Mouse (Mus musculus): ENCODE data around the gene Ppp2r3d.

DNA sequence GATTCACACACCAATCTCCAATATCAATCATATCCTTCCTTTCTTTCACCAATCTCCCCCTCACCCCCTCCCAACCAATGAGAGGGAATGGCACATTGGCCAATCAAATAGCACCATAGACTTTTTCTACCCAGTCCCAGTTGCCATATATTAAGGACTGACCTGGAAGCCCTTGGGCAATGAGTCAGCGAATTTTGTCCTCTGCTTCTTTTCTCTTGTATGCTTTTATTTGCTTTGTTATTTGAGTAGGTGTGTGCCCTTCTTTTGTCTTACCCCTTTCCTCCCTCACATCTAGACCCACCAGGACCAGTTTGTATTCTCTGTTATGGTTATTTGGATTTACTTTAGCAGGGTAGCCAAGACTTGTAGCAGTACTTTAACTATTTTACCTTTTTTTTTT, 68.1 kb downstream of the Ppp2r3d start:
- TF ChIP-seq MAFK (IDR thresholded peaks at IDR 0.05; ENCODE audit: borderline replicate concordance, low read depth, low read length) (no peak), JUND (IDR thresholded peaks at IDR 0.05; ENCODE audit: low read depth, low read length) (no peak), CTCF (IDR thresholded peaks at IDR 0.05 in 2 of 3, conservative IDR thresholded peaks at IDR 0.05 in 1 of 3; ENCODE audit: control insufficient read depth in 1 of 3, insufficient read depth in 1 of 3, low read depth in 2 of 3, low read length in 3 of 3, poor library complexity in 1 of 3, severe bottlenecking in 1 of 3) (no peak), POLR2AphosphoS2 (IDR thresholded peaks at IDR 0.05; ENCODE audit: low read length) (no peak), POLR2A (IDR thresholded peaks at IDR 0.05; ENCODE audit: control insufficient read depth in 1 of 2, insufficient read depth in 1 of 2, low read depth in 1 of 2, low read length in 2 of 2, poor library complexity in 1 of 2) (no peak), ZNF384 (IDR thresholded peaks at IDR 0.05; ENCODE audit: low read depth, low read length) (no peak), ETS1 (IDR thresholded peaks at IDR 0.05; ENCODE audit: low read depth, low read length) (no peak), RAD21 (IDR thresholded peaks at IDR 0.05; ENCODE audit: low read depth, low read length) (no peak), E2F4 (IDR thresholded peaks at IDR 0.05; ENCODE audit: borderline replicate concordance, low read depth, low read length) (no peak), MAX (IDR thresholded peaks at IDR 0.05; ENCODE audit: low read length) (no peak), MEF2A (IDR thresholded peaks at IDR 0.05; ENCODE audit: extremely low read depth, insufficient replicate concordance, low read depth, low read length, poor library complexity, severe bottlenecking) (no peak)

All from MEL (cell line).